Mouse (Mus musculus): Measurements from ENCODE around the gene Apopt1.
"Not testable (repeated sequence)": the region's sequence is repeated elsewhere in the genome, so short reads cannot be mapped to it uniquely, and the experiment has no call there.

The Apopt1 gene

DNA sequence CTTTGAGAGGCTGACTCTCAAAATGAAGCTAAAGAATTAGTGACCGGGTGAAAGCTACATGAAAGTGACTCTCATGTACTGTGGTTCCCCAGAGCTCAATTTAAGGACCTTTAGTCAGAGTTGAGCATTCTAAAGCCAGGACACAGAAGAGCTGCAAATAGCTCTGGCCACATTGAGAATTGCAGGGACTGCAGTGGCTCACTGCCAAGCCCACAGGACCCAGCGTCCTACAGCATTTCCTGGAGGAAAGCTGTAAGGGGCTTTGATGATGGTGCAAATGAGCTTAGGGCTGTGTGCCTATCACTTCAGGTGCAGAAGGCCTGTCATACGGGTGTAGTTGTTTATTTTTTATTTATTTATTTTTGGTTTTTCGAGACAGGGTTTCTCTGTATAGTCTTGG, 4.9 kb upstream of the Apopt1 start:
- no peak for DNase-seq (ENCODE audit: low spot score)

- no peak for DNase-seq (ENCODE audit: low spot score)
Observed at GRCm38 (mm10) chr12:111710091-111710490, 3.0 kb upstream of the Apopt1 start.

DNA sequence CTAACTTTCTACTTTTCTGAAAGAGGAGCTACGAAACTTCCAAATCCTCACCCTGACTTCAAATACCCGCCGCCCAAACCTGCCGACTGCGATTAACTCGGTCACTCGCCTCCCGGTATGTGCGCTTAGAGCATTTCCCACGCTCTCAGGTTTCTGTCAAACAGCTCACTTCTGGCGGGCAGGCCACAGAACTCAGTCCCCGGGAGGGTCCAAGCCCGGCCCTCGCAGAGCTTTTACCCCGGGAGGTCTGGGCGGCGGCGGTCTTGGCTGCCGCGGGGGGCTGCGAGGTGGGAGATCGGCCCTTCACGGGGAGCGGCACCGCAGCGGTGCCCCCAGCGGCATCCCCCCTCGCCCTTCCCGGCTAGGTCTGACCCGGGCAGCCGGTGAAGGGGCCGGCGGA, 585 bp upstream of the Apopt1 start:
- DNase-seq (ENCODE audit: low spot score) = no peak

- DNase-seq (ENCODE audit: low spot score) = not testable (repeated sequence)
Observed at GRCm38 (mm10) chr12:111713880-111714279, 819 bp downstream of the Apopt1 start.

DNA sequence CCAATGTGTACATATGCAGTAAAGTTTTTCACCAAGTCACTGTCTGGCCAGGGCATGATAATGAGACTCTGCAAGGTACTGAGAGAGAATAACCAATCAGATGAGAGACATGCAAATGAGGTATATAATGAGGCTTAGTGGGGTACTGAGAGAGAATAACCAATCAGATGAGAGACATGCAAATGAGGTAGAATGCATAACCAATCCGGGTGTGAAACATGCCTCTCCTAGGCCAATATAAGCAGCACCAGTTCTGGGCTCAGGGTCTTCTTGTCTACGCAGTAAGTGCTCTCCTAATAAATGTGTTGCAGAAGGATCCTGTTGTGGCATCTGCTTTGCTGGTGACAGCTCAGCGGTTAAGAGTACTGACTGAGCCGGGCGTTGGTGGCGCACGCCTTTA, 3.4 kb downstream of the Apopt1 start:
- no peak for DNase-seq (ENCODE audit: low spot score)

DNA sequence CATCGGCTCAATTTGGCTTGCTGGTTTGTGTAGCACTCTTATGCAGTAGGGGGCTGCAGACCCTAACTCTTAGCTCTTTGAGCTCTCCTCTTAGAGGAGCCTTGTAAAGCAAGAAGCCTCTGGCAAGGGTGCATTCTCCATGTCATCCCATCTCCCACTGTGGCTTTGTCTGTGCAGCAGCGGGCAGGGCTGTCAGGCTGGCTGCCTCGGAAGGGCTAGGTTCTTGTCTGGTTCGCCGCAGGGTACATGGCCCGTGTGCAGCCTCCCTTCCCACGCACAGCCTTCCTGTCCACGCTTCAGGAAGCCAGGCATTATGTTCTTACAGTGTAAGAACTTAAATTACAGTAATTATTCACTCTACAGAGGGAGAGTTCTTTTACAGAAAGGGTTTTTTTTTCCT, 5.6 kb downstream of the Apopt1 start:
- DNase-seq (ENCODE audit: low spot score) = no peak

DNA sequence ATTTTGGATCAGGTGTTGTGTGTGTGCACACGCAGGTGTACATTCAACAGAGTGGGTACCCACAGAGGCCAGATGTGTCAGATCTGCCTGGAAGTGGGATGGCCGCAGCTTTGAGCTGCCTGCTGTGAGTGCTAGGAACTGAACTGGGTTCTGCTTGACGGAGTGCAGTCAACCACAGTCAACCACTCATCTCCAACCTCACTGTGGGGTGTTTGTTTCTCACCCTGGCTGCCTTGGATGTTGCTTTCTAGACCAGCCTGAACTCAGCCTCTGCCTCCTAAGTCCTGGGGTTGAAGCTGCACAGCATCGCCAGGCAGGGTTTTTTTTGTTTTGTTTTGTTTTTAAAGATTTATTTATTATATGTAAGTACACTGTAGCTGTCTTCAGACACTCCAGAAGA, 7.2 kb downstream of the Apopt1 start:
- DNase-seq (ENCODE audit: low spot score) = no peak

- no peak for DNase-seq (ENCODE audit: low spot score)
Observed at GRCm38 (mm10) chr12:111722654-111723053, 9.6 kb downstream of the Apopt1 start.

DNA sequence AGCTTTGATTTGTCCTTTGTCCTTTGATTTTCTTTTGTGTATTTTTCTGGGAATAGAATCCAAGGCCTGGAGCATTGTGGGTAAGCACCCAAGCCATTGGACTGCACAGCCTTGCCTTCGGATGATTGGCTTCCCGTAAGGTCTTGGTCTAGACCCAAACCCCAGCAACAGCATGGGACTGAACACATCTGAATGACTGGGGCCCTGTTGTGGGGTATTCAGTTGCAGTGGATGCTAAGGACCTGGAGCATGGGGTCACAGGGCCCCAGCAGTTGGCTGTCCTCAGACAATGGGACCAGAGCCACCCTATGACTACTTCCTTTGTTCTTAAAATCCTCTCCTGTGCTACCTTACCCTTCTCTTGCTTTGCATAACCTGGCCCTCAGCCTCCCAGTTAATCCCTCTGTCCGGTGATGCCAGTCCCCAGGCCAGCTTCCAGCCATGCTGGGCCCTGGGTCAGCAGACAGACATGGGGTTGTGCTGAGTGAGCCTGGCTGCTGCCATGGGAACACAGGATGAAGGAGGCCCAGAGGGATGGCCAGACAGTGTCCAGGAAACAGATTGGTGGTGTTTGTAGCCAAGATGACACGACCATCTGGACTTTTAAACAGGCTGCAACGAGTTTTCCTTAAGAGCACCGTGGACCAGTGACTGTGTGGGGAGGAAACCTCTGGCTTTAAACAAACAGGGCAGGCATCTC, 11.7 kb downstream of the Apopt1 start:
- DNase-seq (ENCODE audit: low spot score) = no peak

- DNase-seq (ENCODE audit: low spot score) = no peak
Observed at GRCm38 (mm10) chr12:111725338-111726121, 12.5 kb downstream of the Apopt1 start.

GRCm38 (mm10) chr12:111726122-111726463, 13.0 kb downstream of the Apopt1 start:
- DNase-seq (ENCODE audit: low spot score) = peak; percentile 67

DNA sequence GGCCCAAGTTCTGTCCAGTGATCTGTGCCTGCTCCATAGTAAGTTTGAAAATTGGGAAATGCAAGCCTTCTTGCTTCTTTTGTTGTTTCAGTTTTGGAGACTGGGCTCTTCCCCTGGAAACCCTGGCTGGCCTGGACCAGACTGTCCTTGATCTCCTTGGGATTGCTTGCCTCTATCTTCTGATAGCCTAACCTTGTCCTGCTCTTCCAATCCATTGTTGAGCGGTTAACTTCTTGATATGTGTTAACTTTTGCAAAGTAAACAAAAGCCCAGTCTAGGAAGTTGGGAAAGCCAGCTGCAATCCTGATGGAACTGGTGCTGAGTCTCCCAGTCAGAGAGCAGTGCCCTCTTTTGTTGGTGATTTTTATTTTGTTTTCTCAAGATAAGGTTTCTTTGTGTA, 14.9 kb downstream of the Apopt1 start:
- DNase-seq (ENCODE audit: low spot score) = no peak

GRCm38 (mm10) chr12:111731822-111732807, 19.1 kb downstream of the Apopt1 start:
- DNase-seq (ENCODE audit: low spot score) = peak; percentile 86

- DNase-seq (ENCODE audit: low spot score) = no peak
Observed at GRCm38 (mm10) chr12:111732921-111733320, 19.9 kb downstream of the Apopt1 start.

DNA sequence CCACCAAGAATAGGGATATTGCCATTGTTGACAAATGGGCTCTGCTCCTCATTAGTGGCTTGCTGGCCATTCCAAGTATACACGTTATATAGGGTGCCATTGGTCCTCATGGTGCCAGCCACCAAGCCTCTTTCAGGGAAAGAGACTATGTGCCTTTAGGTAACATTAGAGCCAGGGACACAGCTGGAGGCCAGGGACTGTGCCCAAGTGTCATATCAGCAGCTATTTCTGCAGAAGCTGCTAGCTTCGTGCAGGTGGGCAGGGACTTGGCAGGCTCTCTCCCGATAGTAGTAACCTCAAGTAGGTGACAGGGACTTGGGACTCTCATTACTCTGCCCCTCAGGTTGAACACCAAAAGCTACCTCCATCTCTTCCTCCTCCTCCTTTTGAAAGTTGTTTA, 21.9 kb downstream of the Apopt1 start:
- DNase-seq (ENCODE audit: low spot score) = no peak

- DNase-seq (ENCODE audit: low spot score) = not testable (repeated sequence)
Observed at GRCm38 (mm10) chr12:111736676-111737075, 23.6 kb downstream of the Apopt1 start.

DNA sequence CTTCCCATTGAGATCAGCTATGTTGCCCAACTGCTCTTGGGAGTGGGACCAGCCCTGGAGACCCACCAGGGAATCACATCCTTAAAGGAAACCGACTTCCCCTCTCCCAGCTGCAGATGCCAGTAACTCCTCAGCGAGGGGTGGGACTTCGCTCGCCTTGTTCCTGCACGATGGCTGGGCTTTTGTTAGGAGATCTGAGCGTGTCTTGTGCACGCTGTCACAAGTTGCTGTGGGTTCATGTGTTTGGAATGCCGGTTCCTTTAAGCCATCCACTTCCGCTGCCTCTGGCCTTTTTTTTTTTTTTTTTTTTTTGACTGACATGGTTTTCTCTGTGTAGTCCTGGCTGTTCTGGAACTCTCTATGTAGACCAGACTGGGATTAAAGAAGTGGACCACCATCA, 24.3 kb downstream of the Apopt1 start:
- no peak for DNase-seq (ENCODE audit: low spot score)

DNA sequence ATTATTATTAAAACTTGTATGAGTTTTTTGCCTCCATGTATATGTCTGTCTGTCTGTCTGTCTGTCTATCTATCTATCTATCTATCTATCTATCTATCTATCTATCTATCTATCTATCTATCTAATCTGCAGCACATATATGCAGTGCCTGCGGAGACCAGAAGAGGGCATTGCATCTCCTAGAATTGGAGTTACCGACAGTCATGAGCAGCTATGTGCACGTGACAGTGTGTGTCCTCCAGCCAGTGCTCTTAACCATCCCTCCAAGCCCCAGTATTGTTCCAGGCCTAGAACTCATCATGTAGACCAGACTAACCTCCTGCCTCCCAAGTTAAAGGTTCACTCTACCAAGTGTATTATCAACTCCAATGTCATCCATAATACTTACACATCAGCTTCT, 25.7 kb downstream of the Apopt1 start:
- DNase-seq (ENCODE audit: low spot score) = peak; percentile 73

GRCm38 (mm10) chr12:111741338-111741737, 28.3 kb downstream of the Apopt1 start:
- DNase-seq (ENCODE audit: low spot score) = no peak

GRCm38 (mm10) chr12:111743419-111743818, 30.4 kb downstream of the Apopt1 start:
- no peak for DNase-seq (ENCODE audit: low spot score)

- no peak for DNase-seq (ENCODE audit: low spot score)
Observed at GRCm38 (mm10) chr12:111743981-111744423, 30.9 kb downstream of the Apopt1 start.

DNA sequence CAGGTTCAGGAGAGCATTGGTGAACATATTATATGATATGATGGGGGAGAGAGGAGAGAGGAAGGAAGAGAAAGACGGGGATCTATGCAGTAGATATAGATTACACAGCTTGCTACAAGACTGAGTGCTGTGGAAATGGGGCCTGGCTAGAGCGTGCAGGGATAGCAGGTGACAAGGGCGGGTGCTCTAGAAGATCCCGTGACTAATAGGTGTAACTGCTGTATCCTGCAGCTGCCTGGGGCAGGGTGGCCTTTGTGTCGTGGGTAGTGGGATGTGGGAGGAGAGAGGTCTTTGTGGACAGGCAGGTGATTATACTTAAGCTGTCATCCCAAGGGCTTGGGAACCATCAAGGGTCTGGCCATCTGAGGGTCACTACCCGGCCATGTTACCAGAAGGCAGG, 32.2 kb downstream of the Apopt1 start:
- DNase-seq (ENCODE audit: low spot score) = no peak

All from lung, postnatal 25 days (tissue).